Mouse (Mus musculus) hindlimb bud, embryonic 11.5 days (tissue): ENCODE measurements around the gene Armc10.
"Not testable (repeated sequence)": the region's sequence is repeated elsewhere in the genome, so short reads cannot be mapped to it uniquely, and the experiment has no call there.

Experiments
- DNase-seq: peaks from one replicate; pipeline ENCODE4 v3.0.0-alpha.2; 2012; ENCODE audit warnings: low read depth, low spot score; ENCODE audit errors: extremely low spot score

Gene Armc10

GRCm38 (mm10) chr5:21645439-21646132 lies at the start of gene Armc10, which contains the start of gene Fbxl13:
TSS of gene Armc10 (plus strand) at chr5:21645813.
TSS of gene Fbxl13 (minus strand) at chr5:21645634.
- peak; percentile 70 for DNase-seq

- DNase-seq = not testable (repeated sequence)
Measured at GRCm38 (mm10) chr5:21599536-21599935, 46.1 kb upstream of the Armc10 start.

- DNase-seq = no peak
Measured at GRCm38 (mm10) chr5:21599961-21600360, 45.7 kb upstream of the Armc10 start.

GRCm38 (mm10) chr5:21605936-21606335 lies 39.7 kb upstream of the Armc10 start:
- no peak for DNase-seq

- DNase-seq = no peak
Measured at GRCm38 (mm10) chr5:21608311-21609304, 37.0 kb upstream of the Armc10 start.

GRCm38 (mm10) chr5:21610996-21611395 lies 34.6 kb upstream of the Armc10 start:
- DNase-seq = no peak

- DNase-seq = not testable (repeated sequence)
Measured at GRCm38 (mm10) chr5:21614299-21614698, 31.3 kb upstream of the Armc10 start.

GRCm38 (mm10) chr5:21616450-21617009 lies 29.1 kb upstream of the Armc10 start:
- DNase-seq = no peak

- no peak for DNase-seq
Measured at GRCm38 (mm10) chr5:21625916-21626315, 19.7 kb upstream of the Armc10 start.

- DNase-seq = no peak
Measured at GRCm38 (mm10) chr5:21640961-21641360, 4.7 kb upstream of the Armc10 start.

- DNase-seq = no peak
Measured at GRCm38 (mm10) chr5:21643606-21644005, 2.0 kb upstream of the Armc10 start.

GRCm38 (mm10) chr5:21644891-21645438 lies 648 bp upstream of the Armc10 start:
- DNase-seq = no peak

- DNase-seq = no peak
Measured at GRCm38 (mm10) chr5:21646133-21646491, 499 bp downstream of the Armc10 start.

- DNase-seq = no peak
Measured at GRCm38 (mm10) chr5:21650736-21651135, 5.1 kb downstream of the Armc10 start.

GRCm38 (mm10) chr5:21651885-21652612 lies 6.4 kb downstream of the Armc10 start:
- DNase-seq = no peak

GRCm38 (mm10) chr5:21656912-21657311 lies 11.3 kb downstream of the Armc10 start:
- no peak for DNase-seq

- DNase-seq = no peak
Measured at GRCm38 (mm10) chr5:21658038-21658437, 12.4 kb downstream of the Armc10 start.

GRCm38 (mm10) chr5:21658623-21659395 lies 13.2 kb downstream of the Armc10 start:
- peak; percentile 46 for DNase-seq

GRCm38 (mm10) chr5:21660850-21661249 lies 15.2 kb downstream of the Armc10 start:
- DNase-seq = no peak

- no peak for DNase-seq
Measured at GRCm38 (mm10) chr5:21663081-21663480, 17.5 kb downstream of the Armc10 start.
